Mouse (Mus musculus) forebrain, embryonic 14.5 days (tissue): Measurements from ENCODE around the gene Olfr490. TPM values are rescaled to one million over a fixed set of nuclear protein-coding genes. Genes with fewer than 3 reads are reported as not detected.

ENCODE experiments used
- ATAC-seq: fragments of 200-750 bp; cut with Nextera tagmentation; 2 replicates; pipeline ENCODE4 v1.8.0; 2017; ENCODE audit warnings: mild to moderate bottlenecking, moderate library complexity
- DNase-seq: peaks from one replicate; pipeline ENCODE4 v3.0.0-alpha.2; 2015; ENCODE audit warnings: low spot score
- H3K27ac ChIP-seq: fragments of 300-500 bp; sonication (generic); 2 replicates; pipeline ENCODE4 v1.5.1; 2014; ENCODE audit warnings: low read depth, mild to moderate bottlenecking, control low read depth, low read length, moderate library complexity
- H3K27me3 ChIP-seq: fragments of 300-500 bp; sonication (generic); replicated peaks from 2 replicates; pipeline ENCODE4 v1.6.1; 2014; ENCODE audit warnings: low read length, control low read depth, mixed read lengths; ENCODE audit not compliant: control insufficient read depth, insufficient read depth
- H3K36me3 ChIP-seq: fragments of 300-500 bp; sonication (generic); 2 replicates; pipeline ENCODE4 v1.6.1; 2014; ENCODE audit warnings: low read length, control low read depth; ENCODE audit not compliant: control insufficient read depth, insufficient read depth
- H3K4me1 ChIP-seq: fragments of 300-500 bp; sonication (generic); 2 replicates; pipeline ENCODE4 v1.6.1; 2014; ENCODE audit warnings: antibody characterized with exemption, low read length, control low read depth; ENCODE audit not compliant: control insufficient read depth, insufficient read depth
- H3K4me2 ChIP-seq: fragments of 300-500 bp; sonication (generic); 2 replicates; pipeline ENCODE4 v1.6.1; 2014; ENCODE audit warnings: mild to moderate bottlenecking, control low read depth, low read length
- H3K4me3 ChIP-seq: fragments of 300-500 bp; sonication (generic); 2 replicates; pipeline ENCODE4 v1.5.1; 2014; ENCODE audit warnings: low read depth, low read length, control low read depth
- H3K9ac ChIP-seq: fragments of 300-500 bp; sonication (generic); 2 replicates; pipeline ENCODE4 v1.6.1; 2014; ENCODE audit warnings: mild to moderate bottlenecking, low read length, control low read depth, moderate library complexity
- H3K9me3 ChIP-seq: fragments of 300-500 bp; sonication (generic); replicated peaks from 2 replicates; pipeline ENCODE4 v1.6.1; 2016; ENCODE audit warnings: low read length, control low read depth, mixed read lengths; ENCODE audit not compliant: control insufficient read depth
- WGBS: fragments of 180-500 bp; shearing (Covaris S2); extraction: QIAGEN DNeasy Blood & Tissue Kit; methylation state at CpG from one replicate; pipeline ENCODE4 v1.1.7; 2014; 5-methylcytosine and 5-hydroxymethylcytosine counted together
- polyA plus RNA-seq: library from polyadenylated mRNA; unstranded; fragments of >200 nt; fragmentation: Nextera tagmentation; extraction: Ambion mirVana; gene quantifications from 2 replicates; pipeline ENCODE4 v1.2.1, GENCODE M21; 2014

Olfr490 gene
- polyA plus RNA-seq: not detected in 2 replicates

- DNase-seq: no peak
- no peak within 1 kb of the TSS for H3K9ac ChIP-seq
- H3K27me3 ChIP-seq: no peaks in the 10 kb centered on the region
- no peaks in the 10 kb centered on the region for H3K36me3 ChIP-seq
- ATAC-seq: no peak
- H3K27ac ChIP-seq: no peak within 1 kb of the TSS
- no peak within 1 kb of the TSS for H3K4me3 ChIP-seq
- no peaks in the 10 kb centered on the region for H3K4me1 ChIP-seq
- H3K4me2 ChIP-seq: no peak within 1 kb of the TSS
- H3K9me3 ChIP-seq: no peaks in the 10 kb centered on the region
These were observed at the start of gene Olfr490 for GRCm38 (mm10) chr7:108288834-108289233. Gene Olfr490 (minus strand): TSS chr7:108288934.

GRCm38 (mm10) chr7:108323574-108323973, 34.8 kb upstream of the Olfr490 start, which contains the start of gene Olfr492:
Gene Olfr492 (minus strand): TSS chr7:108323674.
- Histone ChIP-seq H3K4me3 (no peak within 1 kb of the TSS), H3K36me3 (no peaks in the 10 kb centered on the region), H3K4me2 (no peak within 1 kb of the TSS), H3K27me3 (no peaks in the 10 kb centered on the region), H3K9ac (no peak within 1 kb of the TSS), H3K27ac (no peak within 1 kb of the TSS), H3K9me3 (no peaks in the 10 kb centered on the region), H3K4me1 (no peaks in the 10 kb centered on the region)
- WGBS: 83% methylated on average over 2 of the region's 2 CpGs
- ATAC-seq: no peak
- no peak for DNase-seq

GRCm38 (mm10) chr7:108313151-108313550, 24.4 kb upstream of the Olfr490 start, which contains the start of gene Olfr491:
Gene Olfr491 (plus strand): TSS chr7:108313451.
- no peak within 1 kb of the TSS for H3K4me2 ChIP-seq
- no peak within 1 kb of the TSS for H3K4me3 ChIP-seq
- H3K36me3 ChIP-seq: no peaks in the 10 kb centered on the region
- H3K4me1 ChIP-seq: no peaks in the 10 kb centered on the region
- DNase-seq (no peak), ATAC-seq (no peak)
- H3K9ac ChIP-seq: no peak within 1 kb of the TSS
- 76% methylated on average over 1 of the region's 1 CpGs for WGBS
- H3K9me3 ChIP-seq: no peaks in the 10 kb centered on the region
- H3K27me3 ChIP-seq: no peaks in the 10 kb centered on the region
- H3K27ac ChIP-seq: no peak within 1 kb of the TSS

GRCm38 (mm10) chr7:108258247-108258646, 30.5 kb downstream of the Olfr490 start, which contains the start of gene Olfr488:
Gene Olfr488 (minus strand): TSS chr7:108258347.
- Histone ChIP-seq H3K36me3 (no peaks in the 10 kb centered on the region), H3K4me3 (no peak within 1 kb of the TSS), H3K9me3 (no peaks in the 10 kb centered on the region), H3K4me2 (no peak within 1 kb of the TSS), H3K4me1 (no peaks in the 10 kb centered on the region), H3K27me3 (no peaks in the 10 kb centered on the region), H3K27ac (no peak within 1 kb of the TSS), H3K9ac (no peak within 1 kb of the TSS)
- DNase-seq: no peak
- ATAC-seq: no peak

Other genes with a start within 250 kb of the Olfr490 start
- gene Olfr479, start 238.2 kb downstream of the Olfr490 start, polyA plus RNA-seq: not detected in 2 replicates
- gene Olfr480, start 221.6 kb downstream of the Olfr490 start, polyA plus RNA-seq: not detected in 2 replicates
- gene Olfr481, start 209.1 kb downstream of the Olfr490 start, polyA plus RNA-seq: not detected in 2 replicates
- 0.13 TPM in 1 of 2 replicates, not detected in the other for gene Olfr482, start 191.3 kb downstream of the Olfr490 start, polyA plus RNA-seq
- not detected in 2 replicates for gene Olfr483, start 188.1 kb downstream of the Olfr490 start, polyA plus RNA-seq
- gene Olfr484, start 161.5 kb downstream of the Olfr490 start, polyA plus RNA-seq: not detected in 2 replicates
- not detected in 2 replicates for gene Olfr485, start 129.1 kb downstream of the Olfr490 start, polyA plus RNA-seq
- gene Olfr486, start 116.2 kb downstream of the Olfr490 start, polyA plus RNA-seq: not detected in 2 replicates
- gene Olfr487, start 74.3 kb downstream of the Olfr490 start, polyA plus RNA-seq: not detected in 2 replicates
- gene Olfr488, start 30.6 kb downstream of the Olfr490 start, polyA plus RNA-seq: not detected in 2 replicates
- not detected in 2 replicates for gene Olfr491, start 24.5 kb upstream of the Olfr490 start, polyA plus RNA-seq
- not detected in 2 replicates for gene Olfr492, start 34.7 kb upstream of the Olfr490 start, polyA plus RNA-seq
- not detected in 2 replicates for gene Olfr493, start 58.0 kb upstream of the Olfr490 start, polyA plus RNA-seq
- gene Olfr494, start 76.4 kb upstream of the Olfr490 start, polyA plus RNA-seq: not detected in 2 replicates
- gene Olfr495, start 104.2 kb upstream of the Olfr490 start, polyA plus RNA-seq: not detected in 2 replicates
- gene Olfr497, start 131.5 kb upstream of the Olfr490 start, polyA plus RNA-seq: not detected in 2 replicates
- not detected in 2 replicates for gene Olfr498, start 176.4 kb upstream of the Olfr490 start, polyA plus RNA-seq
- not detected in 2 replicates for gene Olfr502, start 236.1 kb upstream of the Olfr490 start, polyA plus RNA-seq